Mouse (Mus musculus): ENCODE results near the gene Creb3l2. TPM values are rescaled to one million over a fixed set of nuclear protein-coding genes. Genes with fewer than 3 reads are reported as not detected.

The Creb3l2 gene
- polyA plus RNA-seq, 1 experiment from 2014 or later = 33.1 TPM

- no peak for TF ChIP-seq CTCF (IDR thresholded peaks at IDR 0.05; ENCODE audit: low read depth)
- Histone ChIP-seq H3K36me3 (ENCODE audit: insufficient read depth) (peaks cover 66% of the 10 kb centered on the region), H3K27me3 (ENCODE audit: insufficient read depth, low read length) (no peaks in the 10 kb centered on the region), H3K4me3 (ENCODE audit: low read depth, low read length) (no peak overlapping the region), H3K4me2 (no peak overlapping the region), H3K4me1 (ENCODE audit: insufficient read depth) (0 out of 2 replicates have a peak, but pooled peaks cover 2% of the 10 kb centered on the region), H3K9ac (no peak overlapping the region), H3K27ac (ENCODE audit: low read depth) (no peak overlapping the region), H3K9me3 (ENCODE audit: low read depth, low read length) (no peaks in the 10 kb centered on the region)
- DNase-seq = no peak
- WGBS = 80% methylated on average over 8 of the region's 8 CpGs
- ATAC-seq (ENCODE audit: insufficient read depth) = no peak
These were observed 91.6 kb downstream of the Creb3l2 start for GRCm38 (mm10) chr6:37350315-37350714.

- ATAC-seq (ENCODE audit: insufficient read depth) (no peak), DNase-seq (no peak)
- no peak overlapping the region for H3K4me3 ChIP-seq (ENCODE audit: low read depth, low read length)
- no peak overlapping the region for H3K4me2 ChIP-seq
- H3K36me3 ChIP-seq (ENCODE audit: insufficient read depth) = peaks cover 58% of the 10 kb centered on the region
- no peaks in the 10 kb centered on the region for H3K4me1 ChIP-seq (ENCODE audit: insufficient read depth)
- WGBS = 77% methylated on average over 5 of the region's 5 CpGs
- H3K27ac ChIP-seq (ENCODE audit: low read depth) = no peak overlapping the region
- H3K9me3 ChIP-seq (ENCODE audit: low read depth, low read length) = no peaks in the 10 kb centered on the region
- TF ChIP-seq CTCF (IDR thresholded peaks at IDR 0.05; ENCODE audit: low read depth) = no peak
- H3K9ac ChIP-seq = no peak overlapping the region
- H3K27me3 ChIP-seq (ENCODE audit: insufficient read depth, low read length) = no peaks in the 10 kb centered on the region
These were observed 94.3 kb downstream of the Creb3l2 start for GRCm38 (mm10) chr6:37347606-37348005.

- H3K27ac ChIP-seq (ENCODE audit: low read depth) = no peak overlapping the region
- WGBS = 76% methylated on average over 5 of the region's 5 CpGs
- no peaks in the 10 kb centered on the region for H3K9me3 ChIP-seq (ENCODE audit: low read depth, low read length)
- TF ChIP-seq CTCF (IDR thresholded peaks at IDR 0.05; ENCODE audit: low read depth) = no peak
- H3K27me3 ChIP-seq (ENCODE audit: insufficient read depth, low read length) = no peaks in the 10 kb centered on the region
- DNase-seq = no peak
- H3K4me1 ChIP-seq (ENCODE audit: insufficient read depth) = 0 out of 2 replicates have a peak, but pooled peaks cover 8% of the 10 kb centered on the region
- H3K36me3 ChIP-seq (ENCODE audit: insufficient read depth) = peaks cover 53% of the 10 kb centered on the region
- H3K9ac ChIP-seq = no peak overlapping the region
- H3K4me2 ChIP-seq = no peak overlapping the region
- no peak for ATAC-seq (ENCODE audit: insufficient read depth)
- H3K4me3 ChIP-seq (ENCODE audit: low read depth, low read length) = no peak overlapping the region
These were observed 103.9 kb downstream of the Creb3l2 start for GRCm38 (mm10) chr6:37338055-37338454.

- no peaks in the 10 kb centered on the region for H3K27me3 ChIP-seq (ENCODE audit: insufficient read depth, low read length)
- DNase-seq (peak; percentile 86), ATAC-seq (ENCODE audit: insufficient read depth) (peak; percentile 92)
- no peak overlapping the region for H3K4me3 ChIP-seq (ENCODE audit: low read depth, low read length)
- H3K9me3 ChIP-seq (ENCODE audit: low read depth, low read length) = no peaks in the 10 kb centered on the region
- no peak overlapping the region for H3K9ac ChIP-seq
- peak overlapping the region; percentile 78 for H3K27ac ChIP-seq (ENCODE audit: low read depth)
- TF ChIP-seq CTCF (IDR thresholded peaks at IDR 0.05; ENCODE audit: low read depth) = no peak
- H3K4me2 ChIP-seq = no peak overlapping the region
- H3K36me3 ChIP-seq (ENCODE audit: insufficient read depth) = peaks cover 62% of the 10 kb centered on the region
- WGBS = 13% methylated on average over 5 of the region's 5 CpGs
- 0 out of 2 replicates have a peak, but pooled peaks cover 8% of the 10 kb centered on the region for H3K4me1 ChIP-seq (ENCODE audit: insufficient read depth)
These were observed 105.1 kb downstream of the Creb3l2 start for GRCm38 (mm10) chr6:37336831-37337260.

GRCm38 (mm10) chr6:37336381-37336780 lies 105.6 kb downstream of the Creb3l2 start:
- Histone ChIP-seq H3K4me1 (ENCODE audit: insufficient read depth) (0 out of 2 replicates have a peak, but pooled peaks cover 8% of the 10 kb centered on the region), H3K4me2 (no peak overlapping the region), H3K36me3 (ENCODE audit: insufficient read depth) (peaks cover 64% of the 10 kb centered on the region), H3K9ac (no peak overlapping the region), H3K4me3 (ENCODE audit: low read depth, low read length) (no peak overlapping the region), H3K27ac (ENCODE audit: low read depth) (peak overlapping the region; percentile 78), H3K27me3 (ENCODE audit: insufficient read depth, low read length) (no peaks in the 10 kb centered on the region), H3K9me3 (ENCODE audit: low read depth, low read length) (no peaks in the 10 kb centered on the region)
- WGBS = 51% methylated on average over 7 of the region's 7 CpGs
- no peak for TF ChIP-seq CTCF (IDR thresholded peaks at IDR 0.05; ENCODE audit: low read depth)
- DNase-seq (no peak), ATAC-seq (ENCODE audit: insufficient read depth) (no peak; the same call in 1 of the 2 replicates)

GRCm38 (mm10) chr6:37332846-37333245 lies 109.1 kb downstream of the Creb3l2 start:
- TF ChIP-seq CTCF (IDR thresholded peaks at IDR 0.05; ENCODE audit: low read depth) = no peak
- WGBS = 64% methylated on average over 10 of the region's 10 CpGs
- no peak for DNase-seq
- Histone ChIP-seq H3K9ac (no peak overlapping the region), H3K4me1 (ENCODE audit: insufficient read depth) (0 out of 2 replicates have a peak, but pooled peaks cover 8% of the 10 kb centered on the region), H3K4me3 (ENCODE audit: low read depth, low read length) (no peak overlapping the region), H3K27me3 (ENCODE audit: insufficient read depth, low read length) (no peaks in the 10 kb centered on the region), H3K27ac (ENCODE audit: low read depth) (no peak overlapping the region), H3K4me2 (no peak overlapping the region), H3K9me3 (ENCODE audit: low read depth, low read length) (no peaks in the 10 kb centered on the region), H3K36me3 (ENCODE audit: insufficient read depth) (peaks cover 68% of the 10 kb centered on the region)
- ATAC-seq (ENCODE audit: insufficient read depth) = no peak

- H3K9me3 ChIP-seq (ENCODE audit: low read depth, low read length) = no peaks in the 10 kb centered on the region
- no peak overlapping the region for H3K4me3 ChIP-seq (ENCODE audit: low read depth, low read length)
- ATAC-seq (ENCODE audit: insufficient read depth) (peak; percentile 60; the same call in 1 of the 2 replicates), DNase-seq (peak; percentile 77)
- peaks cover 55% of the 10 kb centered on the region for H3K36me3 ChIP-seq (ENCODE audit: insufficient read depth)
- 50% methylated on average over 5 of the region's 5 CpGs for WGBS
- no peaks in the 10 kb centered on the region for H3K27me3 ChIP-seq (ENCODE audit: insufficient read depth, low read length)
- no peaks in the 10 kb centered on the region for H3K4me1 ChIP-seq (ENCODE audit: insufficient read depth)
- peak overlapping the region; percentile 61 for H3K27ac ChIP-seq (ENCODE audit: low read depth)
- TF ChIP-seq CTCF (IDR thresholded peaks at IDR 0.05; ENCODE audit: low read depth) = no peak
- no peak overlapping the region for H3K4me2 ChIP-seq
- H3K9ac ChIP-seq = no peak overlapping the region
These were observed 111.8 kb downstream of the Creb3l2 start for GRCm38 (mm10) chr6:37329901-37330864.

Measured in lung, embryonic 14.5 days (tissue).